Mouse (Mus musculus) limb, embryonic 15.5 days (tissue): ENCODE measurements around the gene Il12b. TPM values are rescaled to one million over a fixed set of nuclear protein-coding genes. Genes with fewer than 3 reads are reported as not detected.

Source experiments
- ATAC-seq: fragments of 200-750 bp; cut with Nextera tagmentation; 2 replicates; pipeline ENCODE4 v1.8.0; 2017; ENCODE audit warnings: low read depth, moderate TSS enrichment; ENCODE audit not compliant: insufficient number of reproducible peaks, low FRiP score, low TSS enrichment
- H3K27ac ChIP-seq: fragments of 300-500 bp; sonication (generic); 2 replicates; pipeline ENCODE4 v1.5.1; 2015; ENCODE audit warnings: moderate library complexity, mild to moderate bottlenecking, inconsistent platforms
- H3K27me3 ChIP-seq: fragments of 300-500 bp; sonication (generic); 2 replicates; pipeline ENCODE4 v1.6.1; 2015; ENCODE audit warnings: inconsistent platforms
- H3K36me3 ChIP-seq: fragments of 300-500 bp; sonication (generic); 2 replicates; pipeline ENCODE4 v1.6.1; 2015; ENCODE audit warnings: inconsistent platforms
- H3K4me1 ChIP-seq: fragments of 300-500 bp; sonication (generic); 2 replicates; pipeline ENCODE4 v1.6.1; 2015; ENCODE audit warnings: inconsistent platforms
- H3K4me2 ChIP-seq: fragments of 300-500 bp; sonication (generic); 2 replicates; pipeline ENCODE4 v1.6.1; 2015; ENCODE audit warnings: mild to moderate bottlenecking, inconsistent platforms
- H3K4me3 ChIP-seq: fragments of 300-500 bp; sonication (generic); 2 replicates; pipeline ENCODE4 v1.5.1; 2015; ENCODE audit warnings: mild to moderate bottlenecking, inconsistent platforms
- H3K9ac ChIP-seq: fragments of 300-500 bp; sonication (generic); 2 replicates; pipeline ENCODE4 v1.6.1; 2015; ENCODE audit warnings: inconsistent platforms
- H3K9me3 ChIP-seq: fragments of 300-500 bp; sonication (generic); 2 replicates; pipeline ENCODE4 v1.6.1; 2016; ENCODE audit warnings: inconsistent platforms
- WGBS: fragments of 180-500 bp; shearing (Covaris S2); methylation state at CpG from one replicate; pipeline ENCODE4 v1.1.7; 2015; 5-methylcytosine and 5-hydroxymethylcytosine counted together
- polyA plus RNA-seq: library from polyadenylated mRNA; unstranded; fragments of >200 nt; fragmentation: Nextera tagmentation; extraction: Ambion mirVana; gene quantifications from 2 replicates; pipeline ENCODE4 v1.2.1, GENCODE M21; 2015

The Il12b gene
- polyA plus RNA-seq, 1 experiment from 2014 or later = 0.08 TPM

GRCm38 (mm10) chr11:44461493-44461892, 61.6 kb downstream of the Il12b start:
- Histone ChIP-seq H3K4me1 (no peaks in the 10 kb centered on the region), H3K27me3 (no peaks in the 10 kb centered on the region), H3K4me3 (no peak overlapping the region), H3K4me2 (no peak overlapping the region), H3K36me3 (peaks cover 42% of the 10 kb centered on the region), H3K9ac (no peak overlapping the region), H3K27ac (no peak overlapping the region), H3K9me3 (no peaks in the 10 kb centered on the region)
- no peak for ATAC-seq
- WGBS = 67% methylated on average over 6 of the region's 6 CpGs

Other genes with a start within 250 kb of the Il12b start
- 51.5 and 52.8 TPM in 2 replicates for gene Ublcp1, start 70.4 kb downstream of the Il12b start, polyA plus RNA-seq
- 61.5 and 69.8 TPM in 2 replicates for gene Rnf145, start 118.9 kb downstream of the Il12b start, polyA plus RNA-seq
- gene Ebf1, start 217.3 kb downstream of the Il12b start, polyA plus RNA-seq = 54.1 and 65.0 TPM in 2 replicates